Mouse (Mus musculus) limb, embryonic 14.5 days (tissue): ENCODE measurements at regions not wholly inside any gene's neighbourhood (a gene's known extent, or its start where the extent isn't known, plus 50 kb on each side); places are given as distances from the start of the nearest gene placed in this dataset.

Experiments used
- ATAC-seq: fragments of 200-750 bp; cut with Nextera tagmentation; 2 replicates; pipeline ENCODE4 v1.8.0; 2017; ENCODE audit warnings: low read depth, moderate number of reproducible peaks, moderate TSS enrichment; ENCODE audit not compliant: low FRiP score
- DNase-seq: peaks from one replicate; pipeline ENCODE4 v3.0.0-alpha.2; 2015; ENCODE audit warnings: low spot score
- H3K27ac ChIP-seq: fragments of 300-500 bp; sonication (generic); replicated peaks from 2 replicates; pipeline ENCODE4 v1.5.1; 2014; ENCODE audit warnings: low read depth, mild to moderate bottlenecking, low read length, moderate library complexity, mixed read lengths
- H3K27me3 ChIP-seq: fragments of 300-500 bp; sonication (generic); 2 replicates; pipeline ENCODE4 v1.6.1; 2014; ENCODE audit warnings: low read length, mixed read lengths; ENCODE audit not compliant: control insufficient read depth, insufficient read depth
- H3K36me3 ChIP-seq: fragments of 300-500 bp; sonication (generic); 2 replicates; pipeline ENCODE4 v1.6.1; 2014; ENCODE audit warnings: mild to moderate bottlenecking, low read length, moderate library complexity, mixed read lengths; ENCODE audit not compliant: control insufficient read depth, insufficient read depth
- H3K4me1 ChIP-seq: fragments of 300-500 bp; sonication (generic); 2 replicates; pipeline ENCODE4 v1.6.1; 2014; ENCODE audit warnings: antibody characterized with exemption, low read length, mixed read lengths; ENCODE audit not compliant: control insufficient read depth, insufficient read depth
- H3K4me2 ChIP-seq: fragments of 300-500 bp; sonication (generic); replicated peaks from 2 replicates; pipeline ENCODE4 v1.6.1; 2014; ENCODE audit warnings: low read depth, mild to moderate bottlenecking, low read length, moderate library complexity; ENCODE audit not compliant: severe bottlenecking
- H3K4me3 ChIP-seq: fragments of 300-500 bp; sonication (generic); replicated peaks from 2 replicates; pipeline ENCODE4 v1.5.1; 2014; ENCODE audit warnings: low read length
- H3K9ac ChIP-seq: fragments of 300-500 bp; sonication (generic); 2 replicates; pipeline ENCODE4 v1.6.1; 2014; ENCODE audit warnings: mild to moderate bottlenecking, low read depth, low read length, moderate library complexity; ENCODE audit not compliant: severe bottlenecking
- H3K9me3 ChIP-seq: fragments of 300-500 bp; sonication (generic); 2 replicates; pipeline ENCODE4 v1.6.1; 2016; ENCODE audit warnings: low read length; ENCODE audit not compliant: control insufficient read depth
- POLR2A ChIP-seq: fragments of 200-500 bp; IDR thresholded peaks from 2 replicates; pipeline ENCODE4 v1.8.0; 2012; ENCODE audit warnings: inconsistent platforms, mild to moderate bottlenecking, moderate library complexity, borderline replicate concordance; ENCODE audit not compliant: insufficient read depth, insufficient read length; ENCODE audit errors: extremely low read depth
- WGBS: fragments of 180-500 bp; shearing (Covaris S2); extraction: QIAGEN DNeasy Blood & Tissue Kit; methylation state at CpG from one replicate; pipeline ENCODE4 v1.1.7; 2014; 5-methylcytosine and 5-hydroxymethylcytosine counted together

GRCm38 (mm10) chr6:143519668-143520067 is 352.6 kb downstream of the Etnk1 start:
- H3K9me3 ChIP-seq = no peaks in the 10 kb centered on the region
- H3K36me3 ChIP-seq = no peaks in the 10 kb centered on the region
- no peaks in the 10 kb centered on the region for H3K27me3 ChIP-seq
- no peaks in the 10 kb centered on the region for H3K4me1 ChIP-seq
- H3K4me3 ChIP-seq = no peak overlapping the region
- TF ChIP-seq POLR2A = no peak
- ATAC-seq (no peak), DNase-seq (no peak)
- no peak overlapping the region for H3K9ac ChIP-seq
- 91% methylated on average over 5 of the region's 5 CpGs for WGBS
- H3K4me2 ChIP-seq = no peak overlapping the region
- no peak overlapping the region for H3K27ac ChIP-seq

GRCm38 (mm10) chr6:143525092-143525491 is 358.1 kb downstream of the Etnk1 start:
- ATAC-seq = no peak
- no peak for TF ChIP-seq POLR2A
- no peak overlapping the region for H3K27ac ChIP-seq
- H3K4me3 ChIP-seq = no peak overlapping the region
- peaks cover 3% of the 10 kb centered on the region; the same call in 1 of the 2 replicates for H3K4me1 ChIP-seq
- no peak overlapping the region for H3K9ac ChIP-seq
- DNase-seq = no peak
- H3K9me3 ChIP-seq = peaks cover 3% of the 10 kb centered on the region; the same call in 1 of the 2 replicates
- H3K4me2 ChIP-seq = no peak overlapping the region
- 90% methylated on average over 4 of the region's 4 CpGs for WGBS
- H3K27me3 ChIP-seq = no peaks in the 10 kb centered on the region
- no peaks in the 10 kb centered on the region for H3K36me3 ChIP-seq

- no peaks in the 10 kb centered on the region for H3K27me3 ChIP-seq
- no peak overlapping the region for H3K4me2 ChIP-seq
- peaks cover 3% of the 10 kb centered on the region; the same call in 1 of the 2 replicates for H3K9me3 ChIP-seq
- no peak for ATAC-seq
- WGBS = 96% methylated on average over 7 of the region's 7 CpGs
- no peak overlapping the region for H3K4me3 ChIP-seq
- no peaks in the 10 kb centered on the region for H3K36me3 ChIP-seq
- H3K4me1 ChIP-seq = peaks cover 28% of the 10 kb centered on the region
- no peak overlapping the region for H3K27ac ChIP-seq
- no peak for TF ChIP-seq POLR2A
- H3K9ac ChIP-seq = no peak overlapping the region
- no peak for DNase-seq
Measured at GRCm38 (mm10) chr6:143528898-143529297, 361.9 kb downstream of the Etnk1 start.

GRCm38 (mm10) chr6:143530372-143531224 is 363.6 kb downstream of the Etnk1 start:
- Histone ChIP-seq H3K36me3 (no peaks in the 10 kb centered on the region), H3K4me3 (no peak overlapping the region), H3K9me3 (peaks cover 3% of the 10 kb centered on the region; the same call in 1 of the 2 replicates), H3K4me1 (peaks cover 28% of the 10 kb centered on the region), H3K27me3 (no peaks in the 10 kb centered on the region), H3K27ac (peak overlapping the region; percentile 81), H3K9ac (no peak overlapping the region), H3K4me2 (no peak overlapping the region)
- DNase-seq (peak; percentile 55), ATAC-seq (peak; percentile 64)
- no peak for TF ChIP-seq POLR2A
- WGBS = 20% methylated on average over 13 of the region's 13 CpGs

GRCm38 (mm10) chr6:143531477-143531876 is 364.5 kb downstream of the Etnk1 start:
- H3K36me3 ChIP-seq = no peaks in the 10 kb centered on the region
- no peaks in the 10 kb centered on the region for H3K27me3 ChIP-seq
- WGBS = 12% methylated on average over 6 of the region's 6 CpGs
- peak overlapping the region; percentile 81 for H3K27ac ChIP-seq
- H3K4me3 ChIP-seq = no peak overlapping the region
- H3K9ac ChIP-seq = no peak overlapping the region
- ATAC-seq = peak; percentile 73
- H3K4me1 ChIP-seq = peaks cover 28% of the 10 kb centered on the region
- DNase-seq = peak; percentile 57
- peaks cover 3% of the 10 kb centered on the region; the same call in 1 of the 2 replicates for H3K9me3 ChIP-seq
- H3K4me2 ChIP-seq = no peak overlapping the region
- TF ChIP-seq POLR2A = no peak
